Mouse (Mus musculus) G1E (cell line): ENCODE results near the gene Kank1.

Source experiments
- CTCF ChIP-seq: IDR thresholded peaks from 2 replicates; pipeline ENCODE4 v1.5.1; 2012; ENCODE audit warnings: low read depth, low read length, inconsistent platforms, mixed read lengths
- GATA2 ChIP-seq: IDR thresholded peaks from 2 replicates; pipeline ENCODE4 v1.6.1; 2012; ENCODE audit warnings: low read depth, low read length, inconsistent platforms, borderline replicate concordance
- POLR2AphosphoS5 ChIP-seq: IDR thresholded peaks from 2 replicates; pipeline ENCODE4 v1.6.1; 2012; ENCODE audit warnings: low read depth, low read length, inconsistent platforms; ENCODE audit not compliant: insufficient replicate concordance
- TAL1 ChIP-seq: conservative IDR thresholded peaks from 2 replicates; pipeline ENCODE4 v1.6.1; 2012; ENCODE audit warnings: low read depth, low read length, inconsistent platforms, mixed read lengths

DNA sequence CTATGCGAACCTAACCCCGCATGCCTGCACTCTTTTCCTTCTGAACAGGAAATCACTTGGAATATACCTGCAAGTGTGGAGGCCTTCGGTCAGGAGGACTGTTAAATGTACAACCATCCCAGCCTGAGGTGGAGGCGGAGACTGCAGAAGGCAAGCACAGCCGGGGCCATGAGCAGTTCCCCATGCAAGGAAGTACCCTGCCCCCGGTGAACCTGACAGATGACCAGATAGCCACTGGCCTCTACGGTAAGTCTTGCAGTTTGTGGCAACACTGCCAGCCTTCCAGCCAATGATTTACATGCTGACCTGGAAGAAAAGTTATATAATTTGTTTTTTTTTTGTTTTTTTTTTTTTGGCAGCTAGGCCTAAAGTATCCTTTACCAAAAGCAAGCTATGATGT, 185.3 kb downstream of the Kank1 start:
- no peak for TF ChIP-seq CTCF
- no peak for TF ChIP-seq POLR2AphosphoS5
- no peak for TF ChIP-seq GATA2
- no peak for TF ChIP-seq TAL1
